Mouse (Mus musculus): Measurements from ENCODE around the gene Cyp21a1.

GRCm38 (mm10) chr17:34796311-34797140, 7.8 kb downstream of the Cyp21a1 start:
- TF ChIP-seq CTCF (IDR thresholded peaks at IDR 0.05; ENCODE audit: low read depth, low read length) (no peak), EP300 (IDR thresholded peaks at IDR 0.05; ENCODE audit: insufficient read depth, low read depth, low read length) (no peak)

Data from ES-Bruce4 (cell line).